Mouse (Mus musculus): ENCODE results near the gene Med22.
"Not testable (repeated sequence)": the region's sequence is repeated elsewhere in the genome, so short reads cannot be mapped to it uniquely, and the experiment has no call there.

Gene Med22

GRCm38 (mm10) chr2:26916738-26917137 is 6.3 kb upstream of the Med22 start:
- DNase-seq (ENCODE audit: low spot score in 2 of 2) = no peak

GRCm38 (mm10) chr2:26915927-26916728 is 5.7 kb upstream of the Med22 start, which contains the start of the genes Surf2 and Surf1:
Gene Surf2, plus strand, starts transcription at chr2:26916367.
Gene Surf1, minus strand, starts transcription at chr2:26916530.
- peak; percentile 74 to 88 for DNase-seq (ENCODE audit: low spot score in 2 of 2)

- no peak for DNase-seq (ENCODE audit: low spot score in 2 of 2)
Measured at GRCm38 (mm10) chr2:26914148-26914941, 3.9 kb upstream of the Med22 start.

- DNase-seq (ENCODE audit: low spot score in 2 of 2) = no peak
Measured at GRCm38 (mm10) chr2:26913416-26914147, 3.1 kb upstream of the Med22 start.

- no peak for DNase-seq (ENCODE audit: low spot score in 2 of 2)
Measured at GRCm38 (mm10) chr2:26912253-26912770, 1.8 kb upstream of the Med22 start.

- DNase-seq (ENCODE audit: low spot score in 2 of 2) = peak in 1 of 2 experiments; percentile 54
Measured at GRCm38 (mm10) chr2:26910994-26911765, 703 bp upstream of the Med22 start.

GRCm38 (mm10) chr2:26909387-26909784 is 1.1 kb downstream of the Med22 start:
- no peak for DNase-seq (ENCODE audit: low spot score in 2 of 2)

- DNase-seq (ENCODE audit: low spot score in 2 of 2) = no peak
Measured at GRCm38 (mm10) chr2:26908710-26909386, 1.6 kb downstream of the Med22 start.

GRCm38 (mm10) chr2:26907109-26907508 is 3.4 kb downstream of the Med22 start:
- no peak for DNase-seq (ENCODE audit: low spot score in 2 of 2)

GRCm38 (mm10) chr2:26906431-26906830 is 4.0 kb downstream of the Med22 start:
- no peak for DNase-seq (ENCODE audit: low spot score in 2 of 2)

GRCm38 (mm10) chr2:26905936-26906335 is 4.5 kb downstream of the Med22 start:
- no peak for DNase-seq (ENCODE audit: low spot score in 2 of 2)

- no peak for DNase-seq (ENCODE audit: low spot score in 2 of 2)
Measured at GRCm38 (mm10) chr2:26903311-26903710, 7.2 kb downstream of the Med22 start.

GRCm38 (mm10) chr2:26902467-26903220 is 7.8 kb downstream of the Med22 start, which contains the start of gene Surf6:
Gene Surf6, minus strand, starts transcription at chr2:26902879.
- DNase-seq (ENCODE audit: low spot score in 2 of 2) = peak; percentile 94 to 97

GRCm38 (mm10) chr2:26901834-26902400 is 8.6 kb downstream of the Med22 start:
- DNase-seq (ENCODE audit: low spot score in 2 of 2) = no peak

- no peak for DNase-seq (ENCODE audit: low spot score in 2 of 2)
Measured at GRCm38 (mm10) chr2:26900731-26901130, 9.7 kb downstream of the Med22 start.

- DNase-seq (ENCODE audit: low spot score in 2 of 2) = no peak
Measured at GRCm38 (mm10) chr2:26895898-26896297, 14.6 kb downstream of the Med22 start.

- not testable (repeated sequence) for DNase-seq (ENCODE audit: low spot score in 2 of 2)
Measured at GRCm38 (mm10) chr2:26886170-26886569, 24.3 kb downstream of the Med22 start.

- not testable (repeated sequence) for DNase-seq (ENCODE audit: low spot score in 2 of 2)
Measured at GRCm38 (mm10) chr2:26885541-26885940, 24.9 kb downstream of the Med22 start.

GRCm38 (mm10) chr2:26878571-26878970 is 31.9 kb downstream of the Med22 start:
- DNase-seq (ENCODE audit: low spot score in 2 of 2) = no peak
